Mouse (Mus musculus) left cerebral cortex, adult 9 months (tissue): ENCODE results near the gene Gemin8.

Experiments used
- DNase-seq, 2 experiments: peaks; one replicate each; pipeline ENCODE4 v3.0.0; 2022; ENCODE audit warnings: low spot score in 2 of 2

The Gemin8 gene

GRCm38 (mm10) chrX:166169892-166170799 is at the start of gene Gemin8:
Gene Gemin8, plus strand, starts transcription at chrX:166170454.
- peak; percentile 91 to 95 for DNase-seq

- DNase-seq, result no peak
Measured at GRCm38 (mm10) chrX:166147158-166147846, 23.0 kb upstream of the Gemin8 start.

- no peak for DNase-seq
Measured at GRCm38 (mm10) chrX:166162773-166163172, 7.5 kb upstream of the Gemin8 start.

DNA sequence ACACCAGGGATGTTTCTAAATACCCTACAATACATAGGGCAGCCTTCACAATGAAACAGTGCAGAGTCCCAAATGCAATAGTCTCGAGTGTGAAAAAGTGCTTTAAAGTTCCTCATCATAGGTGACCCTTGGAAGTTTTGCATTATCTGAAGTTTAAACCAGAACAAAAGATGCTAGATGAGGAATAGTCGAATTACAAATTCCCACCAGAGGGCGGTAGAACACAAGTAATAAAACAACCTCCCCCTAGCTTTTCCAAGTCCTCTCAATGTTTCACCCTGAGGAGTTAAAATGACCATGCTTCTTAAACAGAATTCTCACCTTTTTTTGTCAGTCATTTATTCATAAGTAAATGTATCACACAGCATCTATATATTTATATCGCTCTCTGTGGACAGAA is 2.9 kb upstream of the Gemin8 start:
- peak in 1 of 2 experiments; percentile 48 for DNase-seq

DNA sequence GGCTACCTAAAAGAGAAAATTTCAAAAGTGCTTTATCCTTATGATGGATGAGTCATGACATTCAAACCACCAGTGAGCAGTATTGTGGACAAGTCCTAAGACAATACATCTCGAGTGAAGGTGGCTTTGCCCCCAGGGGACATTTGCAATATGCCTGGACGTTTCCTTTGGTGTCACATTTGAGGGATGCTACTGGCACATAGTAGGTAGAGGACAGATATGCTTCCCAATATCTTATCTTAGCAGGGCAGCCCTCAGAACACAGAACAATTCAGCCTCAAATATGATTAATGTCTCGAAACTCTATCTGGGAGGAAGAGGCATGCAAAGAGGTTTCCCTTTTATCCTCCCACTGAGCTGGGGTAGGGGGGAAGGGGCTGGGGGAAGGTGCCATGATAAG is 2.3 kb upstream of the Gemin8 start:
- DNase-seq, result no peak

DNA sequence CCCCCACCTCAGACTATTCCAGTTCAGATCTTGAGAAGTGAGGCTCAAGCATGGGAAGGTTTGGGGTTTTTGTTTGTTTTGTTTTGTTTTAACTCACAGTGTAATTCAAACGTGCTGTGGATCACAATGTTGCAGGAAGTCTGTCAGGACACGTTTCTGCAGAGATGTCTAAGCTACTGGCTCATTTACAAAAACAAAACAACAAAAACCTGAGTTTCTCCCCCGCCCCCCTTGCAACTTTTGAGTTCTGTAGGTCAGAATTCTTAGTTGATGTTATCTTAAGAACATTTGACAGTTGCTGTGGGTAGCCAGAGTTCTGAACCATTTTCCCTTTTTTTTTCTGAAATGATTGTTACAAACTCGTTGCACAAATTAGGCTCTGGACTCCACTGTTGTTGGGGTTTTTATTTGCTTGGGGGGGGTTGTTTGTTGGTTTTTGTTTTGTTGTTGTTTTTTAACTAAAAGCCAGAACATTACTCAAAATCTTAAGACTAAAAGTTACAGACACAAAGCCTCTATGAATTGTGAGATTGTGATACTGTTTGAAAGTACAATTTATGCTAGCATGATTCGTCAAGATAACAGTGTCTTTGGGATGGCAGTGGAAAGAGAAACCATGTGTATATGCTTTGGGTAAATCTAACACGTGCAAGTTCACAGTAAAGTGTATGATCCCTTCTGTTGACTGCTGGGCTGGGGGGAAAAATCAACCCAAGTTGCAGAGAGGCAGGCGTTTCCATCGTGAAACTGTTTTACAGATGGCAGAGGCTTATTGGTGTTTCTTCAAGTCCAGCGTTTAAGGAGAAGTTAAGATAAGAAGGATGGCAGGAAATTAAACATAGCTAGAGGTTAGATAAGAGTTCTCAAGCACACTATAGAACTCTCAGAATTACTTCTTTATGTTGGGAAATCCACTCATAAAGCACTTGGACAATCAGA is 815 bp downstream of the Gemin8 start:
- DNase-seq, result no peak

GRCm38 (mm10) chrX:166172041-166172440 is 1.8 kb downstream of the Gemin8 start:
- no peak for DNase-seq

- no peak for DNase-seq
Measured at GRCm38 (mm10) chrX:166172661-166173060, 2.4 kb downstream of the Gemin8 start.

- peak; percentile 28 to 62 for DNase-seq
Measured at GRCm38 (mm10) chrX:166173796-166174195, 3.5 kb downstream of the Gemin8 start.

DNA sequence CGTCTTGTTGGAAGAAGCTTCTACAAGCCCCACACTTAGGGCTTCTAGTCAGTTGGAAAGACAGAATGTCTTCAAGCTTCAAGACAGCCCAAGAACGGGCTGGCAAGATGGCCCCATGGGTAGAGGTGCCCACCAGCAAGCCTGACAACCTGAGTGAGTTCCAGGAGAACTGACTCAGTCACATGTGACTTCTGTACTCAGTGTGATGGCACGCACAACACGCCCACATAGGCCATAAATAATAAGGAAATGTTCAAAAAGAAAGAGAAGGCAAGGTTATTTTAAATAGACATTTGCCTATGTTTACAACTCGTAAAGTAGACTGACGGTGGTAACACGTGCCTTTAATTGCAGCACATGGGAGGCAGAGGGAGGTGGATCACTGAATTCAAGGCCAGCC is 7.7 kb downstream of the Gemin8 start:
- no peak for DNase-seq

DNA sequence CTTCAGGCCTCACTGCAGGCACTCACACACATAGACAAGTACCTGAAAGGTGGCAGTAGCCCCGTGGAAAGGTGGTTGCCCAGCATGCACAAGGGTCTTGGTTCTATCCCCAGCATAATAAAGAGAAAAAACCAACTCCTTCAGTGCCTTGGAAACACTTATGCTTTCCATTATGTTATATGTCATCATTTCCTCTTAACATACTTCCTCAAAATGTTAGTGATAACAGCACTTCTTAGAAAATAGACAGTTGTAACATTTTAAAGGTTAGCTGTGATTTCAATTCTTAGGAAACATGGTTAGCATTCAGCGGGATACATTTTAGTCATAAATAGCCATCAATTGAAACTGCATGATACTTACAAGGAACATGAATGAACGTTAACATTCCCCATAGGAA is 12.8 kb downstream of the Gemin8 start:
- DNase-seq, result no peak

GRCm38 (mm10) chrX:166185327-166185913 is 15.2 kb downstream of the Gemin8 start:
- no peak for DNase-seq

DNA sequence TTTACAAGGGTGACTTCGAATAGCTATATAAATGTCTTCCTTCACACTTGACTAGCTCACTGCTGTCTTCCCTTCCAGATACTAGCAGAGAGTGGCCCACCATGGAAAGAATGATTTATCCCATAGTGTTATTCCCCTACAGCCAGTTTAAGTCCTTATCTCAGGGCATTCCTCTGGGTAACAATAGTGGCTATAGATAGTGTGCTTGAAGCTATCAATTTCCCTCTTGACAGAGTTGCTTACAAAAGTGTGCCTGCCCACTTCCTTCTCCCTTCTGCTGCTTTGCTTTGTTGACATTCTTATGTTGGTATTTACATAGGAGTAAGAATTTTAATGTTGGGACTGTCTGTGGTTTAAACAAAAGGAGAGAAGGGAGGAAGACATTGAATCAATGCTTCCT is 17.5 kb downstream of the Gemin8 start:
- no peak for DNase-seq

GRCm38 (mm10) chrX:166196327-166196726 is 26.1 kb downstream of the Gemin8 start:
- DNase-seq, result no peak

DNA sequence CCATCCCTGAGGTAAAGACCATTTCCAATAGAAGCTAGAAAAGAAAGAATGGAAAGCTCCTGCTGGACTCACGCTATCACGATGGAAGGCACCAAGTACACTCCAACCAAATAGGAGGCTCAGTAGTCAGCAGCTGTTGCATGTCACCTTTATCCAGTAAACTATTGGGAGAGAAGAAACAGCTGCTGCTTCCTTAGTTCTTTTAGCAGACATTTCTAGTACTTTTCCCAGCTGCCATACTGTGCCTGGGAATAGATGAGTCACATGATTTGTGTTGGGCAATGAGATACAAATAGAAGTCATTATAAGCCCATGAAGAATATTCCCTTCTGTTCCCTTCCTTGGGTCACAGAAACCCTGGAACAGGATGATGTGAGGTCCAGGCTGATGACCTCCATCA is 28.0 kb downstream of the Gemin8 start:
- DNase-seq, result no peak

DNA sequence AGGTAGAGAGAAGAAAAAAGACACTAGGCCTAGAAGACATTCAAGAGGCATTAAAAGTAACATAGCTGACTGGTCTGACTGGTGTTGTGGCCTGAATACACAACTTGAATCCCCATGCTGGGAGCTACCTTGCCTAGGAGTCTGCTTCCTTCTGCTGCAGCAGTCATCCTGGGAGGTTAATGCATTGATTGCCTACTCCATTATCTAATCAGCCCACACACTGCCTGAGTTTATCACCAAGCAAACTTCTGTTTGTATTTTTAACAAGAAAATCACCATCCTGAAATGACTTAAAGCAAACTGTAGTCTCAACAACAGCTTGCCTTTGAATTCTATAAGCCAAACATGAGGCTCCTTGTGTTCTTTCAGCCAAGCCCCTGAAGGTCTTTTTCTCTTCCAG is 29.6 kb downstream of the Gemin8 start:
- no peak for DNase-seq

- DNase-seq, result peak; percentile 45 to 49
Measured at GRCm38 (mm10) chrX:166214576-166214975, 44.3 kb downstream of the Gemin8 start.

- no peak for DNase-seq
Measured at GRCm38 (mm10) chrX:166216248-166216647, 46.0 kb downstream of the Gemin8 start.

DNA sequence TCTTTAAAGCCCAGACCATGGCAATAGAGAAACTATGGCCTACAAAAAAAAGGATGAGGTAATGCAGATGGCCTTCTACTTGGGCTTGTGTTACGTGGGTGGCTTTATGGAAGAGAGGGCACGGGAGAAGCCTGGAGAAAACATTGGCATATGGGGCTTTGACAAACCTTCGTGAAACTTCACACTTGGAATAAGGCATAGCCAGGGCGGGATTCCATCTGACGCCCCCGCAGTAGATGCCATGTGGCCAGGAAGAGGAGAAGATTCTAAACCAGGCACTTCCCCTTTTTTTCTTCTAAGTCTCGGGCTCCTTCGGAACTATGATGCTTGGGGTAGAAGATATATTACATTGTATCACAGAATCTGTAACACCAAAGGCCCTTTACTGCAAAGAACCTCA is 46.5 kb downstream of the Gemin8 start:
- peak in 1 of 2 experiments; percentile 76 for DNase-seq

DNA sequence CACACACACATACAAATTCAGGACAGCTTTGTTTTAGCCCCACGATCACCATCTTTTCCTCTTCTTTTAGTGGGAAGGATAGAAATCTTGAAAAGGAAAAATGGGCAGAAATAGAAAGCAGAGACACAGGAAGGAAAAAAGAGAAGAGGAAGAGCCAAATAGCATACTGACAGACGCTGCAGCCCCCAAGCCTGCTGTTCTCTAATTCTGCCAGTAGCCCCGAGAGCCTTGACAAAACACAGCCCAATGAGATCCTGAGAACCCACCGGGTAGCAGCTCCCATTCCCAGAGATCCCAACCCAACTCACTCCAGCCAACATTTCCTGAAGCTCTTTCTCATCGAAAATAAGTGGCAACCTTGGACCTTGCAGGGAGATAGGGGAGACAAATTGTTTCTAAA is 49.1 kb downstream of the Gemin8 start:
- DNase-seq, result peak in 1 of 2 experiments; percentile 24

DNA sequence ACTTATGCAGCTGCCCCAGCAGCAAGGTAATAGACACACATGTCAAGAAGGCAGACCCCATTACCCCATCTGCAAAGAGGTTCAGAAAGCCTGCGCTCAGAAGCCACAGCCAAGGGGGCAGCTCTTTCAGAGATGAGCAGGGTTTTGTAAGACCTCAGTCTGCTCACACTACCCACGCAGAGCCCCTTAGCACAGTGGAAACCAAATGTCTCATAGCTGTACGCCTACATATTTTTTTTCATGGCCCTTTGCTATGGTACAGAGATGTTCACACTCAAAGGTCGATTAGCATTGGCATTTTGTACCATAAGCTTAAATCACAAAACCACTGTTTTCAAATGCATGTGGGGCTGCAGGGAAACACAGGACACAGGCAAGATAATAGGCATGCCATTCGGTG is 56.6 kb downstream of the Gemin8 start:
- no peak for DNase-seq
